Mouse (Mus musculus): ENCODE measurements around the gene Cds1. TPM values are rescaled to one million over a fixed set of nuclear protein-coding genes. Genes with fewer than 3 reads are reported as not detected.
A peak's percentile ranks its signal among the peaks of the same experiment; 100 is the strongest.
"Not testable (repeated sequence)": the region's sequence is repeated elsewhere in the genome, so short reads cannot be mapped to it uniquely, and the experiment has no call there.

The Cds1 gene
- polyA plus RNA-seq, 1 experiment from 2014 or later, result 0.23 TPM

DNA sequence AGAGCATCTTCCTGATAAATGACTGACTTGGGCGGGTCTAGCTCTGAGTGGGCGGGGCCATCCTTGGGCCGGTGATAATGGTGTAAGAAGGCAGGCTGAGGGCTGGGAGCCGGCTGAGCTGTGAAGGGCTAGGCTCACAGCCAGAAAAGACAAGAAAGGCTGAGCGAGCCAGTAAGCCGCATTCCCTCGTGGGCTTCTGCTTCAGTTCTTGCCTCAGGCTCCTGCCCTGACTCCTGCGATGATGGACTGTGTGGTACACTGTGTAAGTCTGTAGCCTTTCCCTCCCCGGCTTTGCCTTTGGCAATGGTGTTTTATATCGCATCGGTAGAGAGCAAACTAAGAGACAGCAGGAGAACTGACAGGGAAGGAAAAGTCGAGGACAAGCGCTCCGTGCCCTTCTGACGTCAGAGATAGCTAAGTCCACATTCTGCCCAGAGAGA is 61.6 kb downstream of the Cds1 start:
- H3K36me3 ChIP-seq (ENCODE audit: control insufficient read depth, insufficient read depth, low read length), result no peaks in the 10 kb centered on the region
- peaks cover 8% of the 10 kb centered on the region for H3K4me1 ChIP-seq (replicated peaks; ENCODE audit: control insufficient read depth, insufficient read depth, low read length)
- no peak overlapping the region for H3K9ac ChIP-seq (ENCODE audit: low read depth, low read length)
- H3K4me3 ChIP-seq (ENCODE audit: low read depth, low read length), result peak overlapping the region; percentile 20; the same call in 1 of the 2 replicates
- no peak overlapping the region for H3K27ac ChIP-seq (ENCODE audit: low read depth, low read length)
- H3K27me3 ChIP-seq (replicated peaks; ENCODE audit: control insufficient read depth, insufficient read depth, low read length), result no peaks in the 10 kb centered on the region
- WGBS, result 11% methylated on average over 15 of the region's 15 CpGs
- DNase-seq (ENCODE audit: low spot score) (peak; percentile 58), ATAC-seq (replicated peaks; ENCODE audit: low FRiP score) (peak; percentile 87)
- no peaks in the 10 kb centered on the region for H3K9me3 ChIP-seq (ENCODE audit: control insufficient read depth, low read length)
- H3K4me2 ChIP-seq, result peak overlapping the region; percentile 58

DNA sequence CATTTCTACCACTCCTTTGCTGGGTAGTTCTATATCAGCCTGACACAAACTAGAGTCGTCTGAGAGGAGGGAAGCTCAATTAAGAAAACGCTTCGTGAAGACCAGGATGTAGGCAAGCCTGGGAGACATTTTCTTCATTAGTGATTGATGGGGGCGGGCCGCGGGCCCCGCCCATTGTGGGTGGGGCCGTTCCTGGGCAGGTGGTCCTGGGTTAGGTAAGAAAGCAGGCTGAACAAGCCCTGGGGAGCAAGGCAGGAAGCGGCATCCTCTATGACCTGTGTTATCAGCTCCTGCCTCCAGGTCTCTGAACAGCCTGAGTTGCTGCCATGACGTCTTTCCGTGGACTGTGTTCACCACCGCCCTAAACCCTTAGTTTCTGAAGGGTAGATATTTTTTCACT is 62.5 kb downstream of the Cds1 start:
- Histone ChIP-seq H3K27me3 (replicated peaks; ENCODE audit: control insufficient read depth, insufficient read depth, low read length) (no peaks in the 10 kb centered on the region), H3K27ac (ENCODE audit: low read depth, low read length) (no peak overlapping the region), H3K4me1 (replicated peaks; ENCODE audit: control insufficient read depth, insufficient read depth, low read length) (peaks cover 8% of the 10 kb centered on the region), H3K9ac (ENCODE audit: low read depth, low read length) (no peak overlapping the region), H3K9me3 (ENCODE audit: control insufficient read depth, low read length) (no peaks in the 10 kb centered on the region), H3K36me3 (ENCODE audit: control insufficient read depth, insufficient read depth, low read length) (no peaks in the 10 kb centered on the region), H3K4me2 (no peak overlapping the region), H3K4me3 (ENCODE audit: low read depth, low read length) (no peak overlapping the region)
- DNase-seq (ENCODE audit: low spot score) (no peak), ATAC-seq (replicated peaks; ENCODE audit: low FRiP score) (no peak)
- 31% methylated on average over 12 of the region's 12 CpGs for WGBS

GRCm38 (mm10) chr5:101828932-101829331 is 64.0 kb downstream of the Cds1 start:
- WGBS, result 91% methylated on average over 3 of the region's 3 CpGs
- H3K4me1 ChIP-seq (replicated peaks; ENCODE audit: control insufficient read depth, insufficient read depth, low read length), result peaks cover 8% of the 10 kb centered on the region
- DNase-seq (ENCODE audit: low spot score) (no peak), ATAC-seq (replicated peaks; ENCODE audit: low FRiP score) (no peak)
- no peak overlapping the region for H3K9ac ChIP-seq (ENCODE audit: low read depth, low read length)
- H3K4me2 ChIP-seq, result no peak overlapping the region
- H3K27ac ChIP-seq (ENCODE audit: low read depth, low read length), result no peak overlapping the region
- H3K36me3 ChIP-seq (ENCODE audit: control insufficient read depth, insufficient read depth, low read length), result peaks cover 2% of the 10 kb centered on the region; the same call in 1 of the 2 replicates
- no peak overlapping the region for H3K4me3 ChIP-seq (ENCODE audit: low read depth, low read length)
- H3K9me3 ChIP-seq (ENCODE audit: control insufficient read depth, low read length), result no peaks in the 10 kb centered on the region
- no peaks in the 10 kb centered on the region for H3K27me3 ChIP-seq (replicated peaks; ENCODE audit: control insufficient read depth, insufficient read depth, low read length)

GRCm38 (mm10) chr5:101830180-101830579 is 65.2 kb downstream of the Cds1 start:
- Histone ChIP-seq H3K4me1 (replicated peaks; ENCODE audit: control insufficient read depth, insufficient read depth, low read length) (peaks cover 8% of the 10 kb centered on the region), H3K27me3 (replicated peaks; ENCODE audit: control insufficient read depth, insufficient read depth, low read length) (no peaks in the 10 kb centered on the region), H3K36me3 (ENCODE audit: control insufficient read depth, insufficient read depth, low read length) (peaks cover 6% of the 10 kb centered on the region), H3K9ac (ENCODE audit: low read depth, low read length) (no peak overlapping the region), H3K9me3 (ENCODE audit: control insufficient read depth, low read length) (no peaks in the 10 kb centered on the region), H3K4me3 (ENCODE audit: low read depth, low read length) (no peak overlapping the region), H3K4me2 (no peak overlapping the region), H3K27ac (ENCODE audit: low read depth, low read length) (no peak overlapping the region)
- ATAC-seq (replicated peaks; ENCODE audit: low FRiP score) (no peak), DNase-seq (ENCODE audit: low spot score) (no peak)
- 79% methylated on average over 8 of the region's 8 CpGs for WGBS

- H3K27ac ChIP-seq (ENCODE audit: low read depth, low read length), result no peak overlapping the region
- H3K36me3 ChIP-seq (ENCODE audit: control insufficient read depth, insufficient read depth, low read length), result peaks cover 6% of the 10 kb centered on the region
- ATAC-seq (replicated peaks; ENCODE audit: low FRiP score), result no peak
These were observed 67.1 kb downstream of the Cds1 start for GRCm38 (mm10) chr5:101832042-101832441.

DNA sequence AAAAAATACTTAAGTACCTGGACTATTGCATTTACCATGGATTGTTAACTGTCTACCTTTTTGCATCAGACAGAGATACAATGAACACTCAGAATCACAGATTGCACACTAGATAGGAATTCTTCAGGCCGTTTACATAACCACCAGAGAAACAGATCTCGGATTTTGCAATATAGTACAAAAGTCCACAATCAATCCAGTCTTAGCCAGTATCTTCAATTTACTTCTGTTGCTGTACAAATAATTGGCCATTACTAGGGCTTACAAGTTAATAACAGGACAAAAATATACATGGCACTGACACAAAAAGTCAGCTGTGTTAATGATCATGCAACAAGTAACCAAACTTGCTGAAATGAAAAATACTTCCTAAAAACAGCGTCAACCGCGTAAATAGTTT is 68.1 kb downstream of the Cds1 start:
- no peaks in the 10 kb centered on the region for H3K9me3 ChIP-seq (ENCODE audit: control insufficient read depth, low read length)
- DNase-seq (ENCODE audit: low spot score), result no peak
- H3K27ac ChIP-seq (ENCODE audit: low read depth, low read length), result no peak overlapping the region
- no peak overlapping the region for H3K4me3 ChIP-seq (ENCODE audit: low read depth, low read length)
- no peak for ATAC-seq (replicated peaks; ENCODE audit: low FRiP score)
- H3K4me2 ChIP-seq, result no peak overlapping the region
- 88% methylated on average over 5 of the region's 5 CpGs for WGBS
- H3K36me3 ChIP-seq (ENCODE audit: control insufficient read depth, insufficient read depth, low read length), result peaks cover 6% of the 10 kb centered on the region
- no peaks in the 10 kb centered on the region for H3K4me1 ChIP-seq (replicated peaks; ENCODE audit: control insufficient read depth, insufficient read depth, low read length)
- no peak overlapping the region for H3K9ac ChIP-seq (ENCODE audit: low read depth, low read length)
- no peaks in the 10 kb centered on the region for H3K27me3 ChIP-seq (replicated peaks; ENCODE audit: control insufficient read depth, insufficient read depth, low read length)

More at GRCm38 (mm10) chr5:101832042-101832441, 67.1 kb downstream of the Cds1 start:
- 94% methylated on average over 6 of the region's 6 CpGs for whole genome bisulfite sequencing
- no peak for DNase-seq (ENCODE audit: low spot score)
- no peaks in the 10 kb centered on the region for H3K9me3 ChIP-seq (ENCODE audit: control insufficient read depth, low read length)
- H3K4me3 ChIP-seq (ENCODE audit: low read depth, low read length), result no peak overlapping the region
- H3K4me1 ChIP-seq (replicated peaks; ENCODE audit: control insufficient read depth, insufficient read depth, low read length), result peaks cover 2% of the 10 kb centered on the region
- no peak overlapping the region for H3K9ac ChIP-seq (ENCODE audit: low read depth, low read length)
- H3K27me3 ChIP-seq (replicated peaks; ENCODE audit: control insufficient read depth, insufficient read depth, low read length), result no peaks in the 10 kb centered on the region
- H3K4me2 ChIP-seq, result no peak overlapping the region

- WGBS, result 80% methylated on average over 8 of the region's 8 CpGs
- no peak overlapping the region for H3K4me2 ChIP-seq
- H3K9ac ChIP-seq (ENCODE audit: low read depth, low read length), result no peak overlapping the region
- DNase-seq (ENCODE audit: low spot score) (no peak), ATAC-seq (replicated peaks; ENCODE audit: low FRiP score) (no peak)
- H3K27me3 ChIP-seq (replicated peaks; ENCODE audit: control insufficient read depth, insufficient read depth, low read length), result no peaks in the 10 kb centered on the region
- no peaks in the 10 kb centered on the region for H3K9me3 ChIP-seq (ENCODE audit: control insufficient read depth, low read length)
- peaks cover 6% of the 10 kb centered on the region for H3K36me3 ChIP-seq (ENCODE audit: control insufficient read depth, insufficient read depth, low read length)
- H3K27ac ChIP-seq (ENCODE audit: low read depth, low read length), result no peak overlapping the region
- H3K4me3 ChIP-seq (ENCODE audit: low read depth, low read length), result no peak overlapping the region
- no peaks in the 10 kb centered on the region for H3K4me1 ChIP-seq (replicated peaks; ENCODE audit: control insufficient read depth, insufficient read depth, low read length)
These were observed 68.9 kb downstream of the Cds1 start for GRCm38 (mm10) chr5:101833875-101834274.

GRCm38 (mm10) chr5:101836221-101836620 is 71.3 kb downstream of the Cds1 start:
- H3K9me3 ChIP-seq (ENCODE audit: control insufficient read depth, low read length), result no peaks in the 10 kb centered on the region
- WGBS, result 87% methylated on average over 11 of the region's 11 CpGs
- peaks cover 8% of the 10 kb centered on the region for H3K36me3 ChIP-seq (ENCODE audit: control insufficient read depth, insufficient read depth, low read length)
- H3K4me3 ChIP-seq (ENCODE audit: low read depth, low read length), result no peak overlapping the region
- no peak for DNase-seq (ENCODE audit: low spot score)
- H3K9ac ChIP-seq (ENCODE audit: low read depth, low read length), result no peak overlapping the region
- H3K27me3 ChIP-seq (replicated peaks; ENCODE audit: control insufficient read depth, insufficient read depth, low read length), result no peaks in the 10 kb centered on the region
- H3K4me1 ChIP-seq (replicated peaks; ENCODE audit: control insufficient read depth, insufficient read depth, low read length), result no peaks in the 10 kb centered on the region
- no peak overlapping the region for H3K4me2 ChIP-seq
- H3K27ac ChIP-seq (ENCODE audit: low read depth, low read length), result no peak overlapping the region
- ATAC-seq (replicated peaks; ENCODE audit: low FRiP score), result no peak

DNA sequence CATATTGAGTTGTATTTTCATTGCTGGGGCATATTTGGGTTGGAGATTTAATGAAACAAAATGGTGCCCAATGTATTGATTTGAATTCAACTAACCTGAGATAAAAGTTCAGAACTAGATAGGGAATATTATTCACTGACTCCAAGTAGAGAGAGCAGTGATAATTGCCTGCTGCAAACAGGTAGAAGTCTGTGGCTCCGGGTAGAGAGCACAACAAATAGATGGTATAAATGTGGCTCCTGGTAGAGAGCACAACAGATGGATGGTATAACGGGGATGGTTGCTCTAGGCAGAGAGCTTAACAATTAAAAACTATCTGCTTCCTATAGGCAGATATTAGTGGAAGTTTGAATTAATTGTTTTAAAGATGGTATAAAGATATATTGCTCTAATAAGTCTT is 72.7 kb downstream of the Cds1 start:
- not testable (repeated sequence) for H3K36me3 ChIP-seq (ENCODE audit: control insufficient read depth, insufficient read depth, low read length); DNase-seq (ENCODE audit: low spot score); H3K4me2 ChIP-seq; H3K4me1 ChIP-seq (replicated peaks; ENCODE audit: control insufficient read depth, insufficient read depth, low read length); H3K4me3 ChIP-seq (ENCODE audit: low read depth, low read length); ATAC-seq (replicated peaks; ENCODE audit: low FRiP score); H3K27me3 ChIP-seq (replicated peaks; ENCODE audit: control insufficient read depth, insufficient read depth, low read length); H3K9ac ChIP-seq (ENCODE audit: low read depth, low read length); H3K27ac ChIP-seq (ENCODE audit: low read depth, low read length); H3K9me3 ChIP-seq (ENCODE audit: control insufficient read depth, low read length)
- WGBS, result 95% methylated on average over 2 of the region's 2 CpGs
